Mouse (Mus musculus) embryo, embryonic 10.5 days (tissue): ENCODE data around the gene Gm7697.
A peak's percentile ranks its signal among the peaks of the same experiment; 100 is the strongest.
"Not testable (repeated sequence)": the region's sequence is repeated elsewhere in the genome, so short reads cannot be mapped to it uniquely, and the experiment has no call there.

Experiments used
- DNase-seq: peaks from one replicate; pipeline ENCODE4 v3.0.0-alpha.2; 2015; ENCODE audit warnings: low spot score

The Gm7697 gene

DNA sequence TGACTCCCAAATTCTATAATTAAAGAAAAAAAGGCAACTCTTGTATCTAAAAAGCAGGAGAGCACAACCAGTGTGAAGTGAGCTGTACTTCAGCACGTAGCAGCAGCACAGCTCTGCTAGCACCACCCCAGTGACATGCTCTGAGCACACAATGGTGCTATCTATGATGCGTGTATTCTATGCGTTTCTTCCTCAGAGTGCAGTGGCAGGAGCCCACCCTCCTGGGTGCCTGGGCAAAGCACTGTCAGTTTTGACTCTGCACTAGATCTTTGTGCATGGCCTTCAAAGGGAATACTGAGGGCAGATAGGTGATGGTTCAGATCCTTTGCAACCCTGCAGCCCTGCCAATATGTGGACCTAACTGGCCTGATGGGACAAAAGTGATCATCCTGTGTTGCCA lies at the start of gene Gm7697:
Gene Gm7697, minus strand, starts transcription at position 101 of the 400 bp plus-strand sequence.
- not testable (repeated sequence) for DNase-seq

DNA sequence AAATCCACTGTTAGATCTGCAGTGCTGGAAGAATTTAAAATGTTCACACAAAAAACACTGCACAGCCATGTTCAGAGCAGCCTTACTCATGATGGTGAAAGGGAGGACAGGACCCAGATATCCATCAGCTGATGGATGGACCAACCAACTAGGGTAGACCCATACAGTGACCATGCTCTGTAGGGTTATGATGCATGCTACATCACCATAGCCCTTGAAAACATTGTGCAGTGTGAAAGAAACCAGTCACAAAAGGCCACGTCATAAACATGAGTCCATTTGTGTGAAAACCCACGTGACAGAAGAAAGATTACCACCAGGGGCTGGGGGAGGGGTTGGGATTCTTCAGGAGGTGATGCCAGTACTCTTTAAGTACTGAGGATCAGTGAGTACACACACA lies 28.5 kb upstream of the Gm7697 start:
- not testable (repeated sequence) for DNase-seq

DNA sequence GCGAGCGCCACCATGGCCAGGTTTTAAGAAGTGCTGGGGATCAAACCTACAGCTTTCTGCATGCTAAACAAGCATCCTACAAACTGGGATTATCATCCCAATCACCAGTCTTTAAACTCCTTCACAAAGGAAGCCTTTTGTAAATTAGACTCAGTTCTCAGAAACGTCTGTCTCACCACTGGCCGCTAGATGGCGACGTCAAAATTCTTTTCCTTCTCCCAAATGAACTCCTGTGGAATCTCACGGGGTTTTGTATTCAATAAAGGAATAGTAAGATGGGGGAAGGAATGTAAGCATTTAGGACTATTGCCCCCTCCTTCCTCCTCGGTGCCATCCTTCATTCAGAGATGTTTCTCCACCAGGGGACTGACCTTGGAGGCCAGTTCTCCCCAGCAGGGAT lies 26.8 kb upstream of the Gm7697 start:
- DNase-seq = peak; percentile 77

DNA sequence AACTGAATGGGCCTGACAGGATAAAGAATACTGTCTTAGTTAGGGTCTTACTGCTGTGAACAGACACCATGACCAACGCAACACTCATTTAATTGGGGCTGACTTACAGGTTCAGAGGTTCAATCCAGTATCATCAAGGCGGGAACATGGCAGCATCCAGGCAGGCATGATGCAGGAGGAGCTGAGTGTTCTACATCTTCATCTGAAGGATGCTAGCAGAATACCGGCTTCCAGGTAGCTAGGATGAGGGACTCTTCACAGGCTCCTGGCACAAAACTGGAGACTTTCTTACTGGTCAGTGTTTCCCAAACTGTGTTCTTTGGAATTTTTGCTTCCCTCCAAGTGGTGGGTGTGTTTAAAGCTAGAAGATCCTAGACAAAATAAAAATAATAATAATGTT lies 25.3 kb upstream of the Gm7697 start:
- DNase-seq = not testable (repeated sequence)

DNA sequence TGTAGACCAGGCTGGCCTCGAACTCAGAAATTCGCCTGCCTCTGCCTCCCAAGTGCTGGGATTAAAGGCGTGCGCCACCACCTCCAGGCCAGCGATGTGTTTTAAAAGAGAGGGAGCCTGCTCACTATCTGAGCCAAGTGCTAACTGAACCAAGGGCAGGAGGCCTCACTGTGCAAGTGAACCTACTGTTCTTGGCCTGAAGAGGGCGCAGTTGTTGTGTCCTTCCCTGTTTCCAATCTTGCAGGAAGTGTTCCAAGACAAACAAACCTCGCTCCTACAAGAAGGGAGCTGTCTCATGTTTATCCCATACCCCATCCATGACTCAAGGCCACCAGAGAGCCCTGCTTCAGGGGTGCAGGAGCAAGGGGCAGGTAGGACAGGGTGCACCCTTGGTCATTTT lies 24.4 kb upstream of the Gm7697 start:
- peak; percentile 15 for DNase-seq

DNA sequence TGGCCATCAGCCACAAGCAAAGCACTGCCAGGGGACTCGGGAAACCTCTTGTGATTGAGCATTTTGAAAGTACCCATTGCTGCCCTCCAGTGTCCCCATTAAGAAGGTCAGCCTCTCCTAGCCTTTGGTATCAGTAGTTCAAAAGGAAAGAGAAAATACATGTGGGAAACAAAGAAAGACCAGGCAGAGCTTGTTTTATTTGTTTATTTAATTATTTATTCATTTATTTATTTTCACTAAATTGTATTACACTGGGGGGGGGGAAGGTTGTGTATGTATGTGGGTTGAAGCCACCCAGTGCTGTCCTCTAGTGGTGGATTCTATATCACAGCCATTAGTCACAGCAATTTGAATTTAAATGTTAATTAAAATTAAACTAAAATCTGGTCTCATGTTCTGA lies 22.2 kb upstream of the Gm7697 start:
- DNase-seq = peak; percentile 9

DNA sequence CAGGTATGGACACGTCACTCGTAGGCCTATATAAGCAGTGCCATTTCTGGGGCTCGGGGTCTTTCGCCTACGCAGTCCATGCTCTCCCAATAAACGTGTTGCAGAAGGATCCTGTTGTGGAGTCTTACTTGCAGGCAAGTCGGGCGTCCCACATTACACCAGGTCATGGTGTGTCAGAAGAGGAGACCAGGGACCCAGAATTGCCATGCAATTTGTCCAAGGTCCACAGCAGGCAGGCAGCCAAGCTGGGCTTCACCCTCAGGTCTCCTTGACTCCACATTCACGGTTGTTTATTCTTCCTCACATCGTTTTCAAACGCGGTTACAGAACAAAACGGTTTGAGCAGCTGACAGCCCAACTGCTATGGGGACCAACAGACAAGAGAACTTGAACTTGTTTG lies 21.7 kb upstream of the Gm7697 start:
- not testable (repeated sequence) for DNase-seq

DNA sequence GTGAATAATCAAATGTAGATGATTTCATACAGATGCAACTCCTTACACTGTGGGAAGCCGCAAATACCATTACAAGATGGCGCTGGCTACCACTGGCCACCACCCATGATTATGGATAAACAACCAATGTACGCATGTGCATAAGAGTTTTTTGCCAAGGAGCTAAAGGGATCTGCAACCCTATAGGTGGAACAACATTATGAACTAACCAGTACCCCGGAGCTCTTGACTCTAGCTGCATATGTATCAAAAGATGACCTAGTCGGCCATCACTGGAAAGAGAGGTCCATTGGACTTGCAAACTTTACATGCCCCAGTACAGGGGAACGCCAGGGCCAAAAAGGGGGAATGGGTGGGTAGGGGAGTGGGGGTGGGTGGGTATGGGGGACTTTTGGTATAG lies 21.2 kb upstream of the Gm7697 start:
- not testable (repeated sequence) for DNase-seq

DNA sequence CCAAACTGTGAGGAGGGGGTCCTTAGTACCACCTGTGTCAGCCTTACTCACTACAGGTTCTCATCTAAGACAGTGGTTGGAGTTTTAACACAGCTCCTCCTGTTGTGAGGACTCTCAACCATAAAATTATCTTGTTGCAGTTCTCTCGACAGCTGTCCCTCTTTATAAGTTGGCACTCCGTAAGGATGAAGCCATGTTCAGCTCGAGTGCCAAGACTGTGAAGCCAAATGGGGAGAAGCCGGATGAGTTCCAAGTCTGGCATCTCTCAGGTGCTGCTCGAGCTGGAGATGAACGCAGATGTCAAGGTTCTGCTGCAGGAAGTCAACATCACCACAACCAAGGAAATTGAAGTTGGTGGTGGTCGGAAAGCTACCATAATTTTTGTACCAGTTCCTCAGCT lies 18.0 kb upstream of the Gm7697 start:
- DNase-seq = not testable (repeated sequence)

DNA sequence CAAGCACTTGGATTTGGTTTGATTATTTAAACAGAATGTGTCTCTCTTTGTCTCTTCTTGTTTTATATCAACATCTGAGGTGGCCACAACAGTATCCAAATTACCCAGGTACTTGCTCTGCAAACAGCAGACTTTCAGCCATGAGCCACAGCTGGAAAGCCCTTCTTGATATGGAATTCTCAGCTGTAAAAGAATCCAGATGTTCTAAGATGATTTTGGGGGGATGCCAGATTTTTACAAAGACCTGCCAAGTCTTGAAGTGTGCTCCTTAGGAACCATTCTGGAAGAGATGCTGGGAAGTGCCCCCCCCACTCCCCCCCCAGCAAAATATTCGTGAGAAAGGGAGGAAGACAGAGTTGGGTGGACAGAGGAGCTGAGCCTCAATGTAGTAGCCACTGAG lies 17.6 kb upstream of the Gm7697 start:
- not testable (repeated sequence) for DNase-seq

DNA sequence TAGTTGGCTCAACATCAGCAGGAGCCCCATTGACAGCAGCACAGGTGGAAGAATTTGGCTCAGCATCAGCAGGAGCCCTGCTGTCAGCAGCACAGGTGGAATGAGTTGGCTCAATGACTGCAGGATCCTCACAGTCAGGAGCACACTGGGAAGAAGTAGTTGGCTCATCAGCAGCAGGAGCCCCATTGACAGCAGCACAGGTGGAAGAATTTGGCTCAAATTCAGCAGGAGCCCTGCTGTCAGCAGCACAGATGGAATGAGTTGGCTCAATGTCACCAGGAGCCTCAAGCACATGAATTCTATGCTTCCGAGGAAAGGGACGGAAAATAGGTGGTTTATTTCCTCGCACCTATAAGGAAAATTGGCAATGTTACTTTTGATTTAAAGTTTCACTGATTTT lies 47.8 kb downstream of the Gm7697 start:
- DNase-seq = not testable (repeated sequence)

DNA sequence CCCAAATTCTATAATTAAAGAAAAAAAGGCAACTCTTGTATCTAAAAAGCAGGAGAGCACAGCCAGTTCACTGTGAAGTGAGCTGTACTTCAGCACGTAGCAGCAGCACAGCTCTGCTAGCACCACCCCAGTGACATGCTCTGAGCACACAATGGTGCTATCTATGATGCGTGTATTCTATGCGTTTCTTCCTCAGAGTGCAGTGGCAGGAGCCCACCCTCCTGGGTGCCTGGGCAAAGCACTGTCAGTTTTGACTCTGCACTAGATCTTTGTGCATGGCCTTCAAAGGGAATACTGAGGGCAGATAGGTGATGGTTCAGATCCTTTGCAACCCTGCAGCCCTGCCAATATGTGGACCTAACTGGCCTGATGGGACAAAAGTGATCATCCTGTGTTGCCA lies 69.3 kb downstream of the Gm7697 start, which contains the start of gene Gm9495:
Gene Gm9495, minus strand, starts transcription at position 101 of the 400 bp plus-strand sequence.
- not testable (repeated sequence) for DNase-seq
